Mouse (Mus musculus): ENCODE data around the gene Slc7a11. TPM values are rescaled to one million over a fixed set of nuclear protein-coding genes. Genes with fewer than 3 reads are reported as not detected.

Gene Slc7a11
- polyA plus RNA-seq, 1 experiment: 7.2 TPM

- Histone ChIP-seq H3K36me3 (ENCODE audit: control insufficient read depth, insufficient read depth) (no peaks in the 10 kb centered on the region), H3K4me3 (no peak overlapping the region), H3K4me2 (ENCODE audit: low read depth) (peak overlapping the region; percentile 44), H3ac (ENCODE audit: control insufficient read depth, insufficient read length) (no peak overlapping the region), H3K79me2 (ENCODE audit: control insufficient read depth, insufficient read depth) (no peaks in the 10 kb centered on the region), H3K27me3 (ENCODE audit: control insufficient read depth, insufficient read depth, insufficient read length) (no peaks in the 10 kb centered on the region)
- TF ChIP-seq MYOG (IDR thresholded peaks at IDR 0.05; ENCODE audit: control insufficient read depth in 1 of 3, insufficient read depth in 1 of 3, insufficient read length in 2 of 3, low read depth in 2 of 3) (no peak), TCF12 (IDR thresholded peaks at IDR 0.05; ENCODE audit: insufficient read depth, poor library complexity, severe bottlenecking) (no peak), POLR2A (IDR thresholded peaks at IDR 0.05; ENCODE audit: insufficient read length, low read depth) (no peak), USF1 (IDR thresholded peaks at IDR 0.05; ENCODE audit: low read depth) (no peak), REST (IDR thresholded peaks at IDR 0.05; ENCODE audit: insufficient read depth, insufficient read length) (no peak), TCF3 (IDR thresholded peaks at IDR 0.05; ENCODE audit: insufficient read length, low read depth) (peak; percentile 8), SRF (IDR thresholded peaks at IDR 0.05; ENCODE audit: control insufficient read depth, insufficient read length, low read depth) (no peak), CEBPB (IDR thresholded peaks at IDR 0.05; ENCODE audit: insufficient read depth, poor library complexity, severe bottlenecking) (0 out of 2 replicates have a peak, but pooled peaks have one; percentile 1), MYOD1 (IDR thresholded peaks at IDR 0.05; ENCODE audit: control insufficient read depth in 1 of 3, insufficient read length in 2 of 3, low read depth in 2 of 3) (peak in 1 of 3 experiments; percentile 25), POLR2AphosphoS2 (IDR thresholded peaks at IDR 0.05; ENCODE audit: insufficient read length, low read depth) (no peak), E2F4 (IDR thresholded peaks at IDR 0.05; ENCODE audit: insufficient read depth) (no peak), MAX (IDR thresholded peaks at IDR 0.05; ENCODE audit: low read depth) (no peak)
These were observed 514.7 kb downstream of the Slc7a11 start for GRCm38 (mm10) chr3:49928509-49929263.

- H3K79me2 ChIP-seq (ENCODE audit: control insufficient read depth, insufficient read depth): no peaks in the 10 kb centered on the region
- no peak overlapping the region for H3ac ChIP-seq (ENCODE audit: control insufficient read depth, insufficient read length)
- H3K4me2 ChIP-seq (ENCODE audit: low read depth): no peak overlapping the region
- H3K36me3 ChIP-seq (ENCODE audit: control insufficient read depth, insufficient read depth): no peaks in the 10 kb centered on the region
- no peak overlapping the region for H3K4me3 ChIP-seq
- TF ChIP-seq POLR2AphosphoS2 (IDR thresholded peaks at IDR 0.05; ENCODE audit: insufficient read length, low read depth): no peak
- no peaks in the 10 kb centered on the region for H3K27me3 ChIP-seq (ENCODE audit: control insufficient read depth, insufficient read depth, insufficient read length)
These were observed 529.5 kb downstream of the Slc7a11 start for GRCm38 (mm10) chr3:49913929-49914328.

GRCm38 (mm10) chr3:49910922-49911321 lies 532.5 kb downstream of the Slc7a11 start:
- H3K36me3 ChIP-seq (ENCODE audit: control insufficient read depth, insufficient read depth): no peaks in the 10 kb centered on the region
- H3K27me3 ChIP-seq (ENCODE audit: control insufficient read depth, insufficient read depth, insufficient read length): no peaks in the 10 kb centered on the region
- H3ac ChIP-seq (ENCODE audit: control insufficient read depth, insufficient read length): no peak overlapping the region
- H3K4me3 ChIP-seq: no peak overlapping the region
- TF ChIP-seq REST (IDR thresholded peaks at IDR 0.05; ENCODE audit: insufficient read depth, insufficient read length) (no peak), MAX (IDR thresholded peaks at IDR 0.05; ENCODE audit: low read depth) (no peak)
- no peak overlapping the region for H3K4me2 ChIP-seq (ENCODE audit: low read depth)
- no peaks in the 10 kb centered on the region for H3K79me2 ChIP-seq (ENCODE audit: control insufficient read depth, insufficient read depth)

- Histone ChIP-seq H3K4me3 (no peak overlapping the region), H3K79me2 (ENCODE audit: control insufficient read depth, insufficient read depth) (no peaks in the 10 kb centered on the region), H3K36me3 (ENCODE audit: control insufficient read depth, insufficient read depth) (no peaks in the 10 kb centered on the region), H3K4me2 (ENCODE audit: low read depth) (no peak overlapping the region), H3K27me3 (ENCODE audit: control insufficient read depth, insufficient read depth, insufficient read length) (no peaks in the 10 kb centered on the region), H3ac (ENCODE audit: control insufficient read depth, insufficient read length) (no peak overlapping the region)
- no peak for TF ChIP-seq E2F4 (IDR thresholded peaks at IDR 0.05; ENCODE audit: insufficient read depth)
- no peak for TF ChIP-seq SRF (IDR thresholded peaks at IDR 0.05; ENCODE audit: control insufficient read depth, insufficient read length, low read depth)
- TF ChIP-seq MAX (IDR thresholded peaks at IDR 0.05; ENCODE audit: low read depth): no peak
- TF ChIP-seq TCF12 (IDR thresholded peaks at IDR 0.05; ENCODE audit: insufficient read depth, poor library complexity, severe bottlenecking): no peak
- no peak for TF ChIP-seq MYOG (IDR thresholded peaks at IDR 0.05; ENCODE audit: control insufficient read depth in 1 of 3, insufficient read depth in 1 of 3, insufficient read length in 2 of 3, low read depth in 2 of 3)
- no peak for TF ChIP-seq MYOD1 (IDR thresholded peaks at IDR 0.05; ENCODE audit: control insufficient read depth in 1 of 3, insufficient read length in 2 of 3, low read depth in 2 of 3)
- TF ChIP-seq USF1 (IDR thresholded peaks at IDR 0.05; ENCODE audit: low read depth): no peak
- TF ChIP-seq TCF3 (IDR thresholded peaks at IDR 0.05; ENCODE audit: insufficient read length, low read depth): no peak
- no peak for TF ChIP-seq POLR2AphosphoS2 (IDR thresholded peaks at IDR 0.05; ENCODE audit: insufficient read length, low read depth)
- no peak for TF ChIP-seq POLR2A (IDR thresholded peaks at IDR 0.05; ENCODE audit: insufficient read length, low read depth)
- TF ChIP-seq CEBPB (IDR thresholded peaks at IDR 0.05; ENCODE audit: insufficient read depth, poor library complexity, severe bottlenecking): no peak
- no peak for TF ChIP-seq REST (IDR thresholded peaks at IDR 0.05; ENCODE audit: insufficient read depth, insufficient read length)
These were observed 534.7 kb downstream of the Slc7a11 start for GRCm38 (mm10) chr3:49908426-49909341.

- H3K4me2 ChIP-seq (ENCODE audit: low read depth): no peak overlapping the region
- H3K36me3 ChIP-seq (ENCODE audit: control insufficient read depth, insufficient read depth): no peaks in the 10 kb centered on the region
- no peaks in the 10 kb centered on the region for H3K27me3 ChIP-seq (ENCODE audit: control insufficient read depth, insufficient read depth, insufficient read length)
- no peak overlapping the region for H3ac ChIP-seq (ENCODE audit: control insufficient read depth, insufficient read length)
- H3K79me2 ChIP-seq (ENCODE audit: control insufficient read depth, insufficient read depth): no peaks in the 10 kb centered on the region
- TF ChIP-seq SRF (IDR thresholded peaks at IDR 0.05; ENCODE audit: control insufficient read depth, insufficient read length, low read depth) (no peak), POLR2A (IDR thresholded peaks at IDR 0.05; ENCODE audit: insufficient read length, low read depth) (no peak), CEBPB (IDR thresholded peaks at IDR 0.05; ENCODE audit: insufficient read depth, poor library complexity, severe bottlenecking) (no peak), REST (IDR thresholded peaks at IDR 0.05; ENCODE audit: insufficient read depth, insufficient read length) (no peak), MAX (IDR thresholded peaks at IDR 0.05; ENCODE audit: low read depth) (no peak), MYOG (IDR thresholded peaks at IDR 0.05; ENCODE audit: control insufficient read depth in 1 of 3, insufficient read depth in 1 of 3, insufficient read length in 2 of 3, low read depth in 2 of 3) (no peak), USF1 (IDR thresholded peaks at IDR 0.05; ENCODE audit: low read depth) (no peak), MYOD1 (IDR thresholded peaks at IDR 0.05; ENCODE audit: control insufficient read depth in 1 of 3, insufficient read length in 2 of 3, low read depth in 2 of 3) (no peak), E2F4 (IDR thresholded peaks at IDR 0.05; ENCODE audit: insufficient read depth) (no peak), TCF12 (IDR thresholded peaks at IDR 0.05; ENCODE audit: insufficient read depth, poor library complexity, severe bottlenecking) (no peak), POLR2AphosphoS2 (IDR thresholded peaks at IDR 0.05; ENCODE audit: insufficient read length, low read depth) (no peak), TCF3 (IDR thresholded peaks at IDR 0.05; ENCODE audit: insufficient read length, low read depth) (no peak)
- H3K4me3 ChIP-seq: no peak overlapping the region
These were observed 549.5 kb downstream of the Slc7a11 start for GRCm38 (mm10) chr3:49893945-49894344.
